Mouse (Mus musculus) heart, embryonic 11.5 days (tissue): ENCODE measurements around the gene Spata5. TPM values are rescaled to one million over a fixed set of nuclear protein-coding genes. Genes with fewer than 3 reads are reported as not detected.

ENCODE experiments used
- ATAC-seq: fragments of 200-750 bp; cut with Nextera tagmentation; replicated peaks from 2 replicates; pipeline ENCODE4 v1.8.0; 2017; ENCODE audit warnings: moderate library complexity; ENCODE audit not compliant: insufficient number of reproducible peaks, low FRiP score, low TSS enrichment
- H3K27ac ChIP-seq: fragments of 300-500 bp; sonication (generic); 2 replicates; pipeline ENCODE4 v1.5.1; 2014; ENCODE audit warnings: mild to moderate bottlenecking, low read depth, low read length
- H3K27me3 ChIP-seq: fragments of 300-500 bp; sonication (generic); 2 replicates; pipeline ENCODE4 v1.6.1; 2014; ENCODE audit warnings: mild to moderate bottlenecking, low read length, mixed read lengths; ENCODE audit not compliant: control insufficient read depth, insufficient read depth
- H3K36me3 ChIP-seq: fragments of 300-500 bp; sonication (generic); 2 replicates; pipeline ENCODE4 v1.6.1; 2014; ENCODE audit warnings: mild to moderate bottlenecking, low read length, moderate library complexity, mixed read lengths; ENCODE audit not compliant: control insufficient read depth, insufficient read depth
- H3K4me1 ChIP-seq: fragments of 300-500 bp; sonication (generic); 2 replicates; pipeline ENCODE4 v1.6.1; 2014; ENCODE audit warnings: low read length; ENCODE audit not compliant: control insufficient read depth, insufficient read depth
- H3K4me2 ChIP-seq: fragments of 300-500 bp; sonication (generic); 2 replicates; pipeline ENCODE4 v1.6.1; 2014; ENCODE audit warnings: mild to moderate bottlenecking, moderate library complexity
- H3K4me3 ChIP-seq: fragments of 300-500 bp; sonication (generic); 2 replicates; pipeline ENCODE4 v1.5.1; 2014; ENCODE audit warnings: low read depth, low read length
- H3K9ac ChIP-seq: fragments of 300-500 bp; sonication (generic); 2 replicates; pipeline ENCODE4 v1.6.1; 2014; ENCODE audit warnings: mild to moderate bottlenecking, low read depth, low read length, moderate library complexity
- H3K9me3 ChIP-seq: fragments of 300-500 bp; sonication (generic); replicated peaks from 2 replicates; pipeline ENCODE4 v1.6.1; 2016; ENCODE audit warnings: low read length; ENCODE audit not compliant: control insufficient read depth
- whole genome bisulfite sequencing: fragments of 180-500 bp; shearing (Covaris S2); extraction: QIAGEN DNeasy Blood & Tissue Kit; methylation state at CpG from one replicate; pipeline ENCODE4 v1.1.7; 2014; ENCODE audit not compliant: insufficient replicate concordance; 5-methylcytosine and 5-hydroxymethylcytosine counted together
- polyA plus RNA-seq: library from polyadenylated mRNA; unstranded; fragments of >200 nt; fragmentation: Nextera tagmentation; extraction: Ambion mirVana; gene quantifications from 2 replicates; pipeline ENCODE4 v1.2.1, GENCODE M21; 2014

Spata5 gene
- polyA plus RNA-seq, 1 experiment from 2014 or later: 27.8 TPM

DNA sequence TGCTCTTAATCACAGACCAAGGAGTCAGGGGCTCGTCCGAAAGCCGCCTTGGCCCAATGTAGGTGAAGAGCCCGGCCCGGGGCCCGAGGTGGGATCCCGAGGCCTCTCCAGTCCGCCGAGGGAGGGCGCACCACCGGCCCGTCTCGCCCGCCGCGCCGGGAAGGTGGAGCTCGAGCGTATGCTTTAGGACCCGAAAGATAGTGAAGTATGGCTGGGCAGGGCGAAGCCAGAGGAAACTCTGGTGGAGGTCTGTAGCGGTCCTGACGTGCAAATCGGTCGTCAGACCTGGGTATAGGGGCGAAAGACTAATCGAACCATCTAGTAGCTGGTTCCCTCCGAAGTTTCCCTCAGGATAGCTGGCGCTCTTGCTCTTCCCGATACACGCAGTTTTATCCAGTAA, 61.6 kb downstream of the Spata5 start:
- H3K27me3 ChIP-seq: no peaks in the 10 kb centered on the region
- WGBS: 83% methylated on average over 31 of the region's 31 CpGs

DNA sequence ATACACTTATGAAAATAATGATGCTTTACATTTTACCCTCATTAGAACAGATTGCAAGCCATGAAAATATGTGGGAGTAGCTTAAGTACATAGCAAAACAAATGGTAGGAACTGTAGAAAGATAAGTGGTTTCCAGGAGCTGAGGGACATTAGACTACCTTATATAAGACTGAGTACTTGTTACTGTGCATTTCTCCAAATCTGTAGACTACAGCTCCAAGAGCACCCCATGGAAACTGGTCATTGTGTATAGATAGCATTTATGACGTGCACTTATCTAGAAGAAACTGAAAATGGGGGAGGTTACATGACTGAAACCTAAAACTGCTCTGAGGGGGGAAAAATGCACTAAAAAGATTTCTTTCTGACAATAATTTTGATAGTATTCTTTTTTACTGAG, 63.0 kb downstream of the Spata5 start:
- Histone ChIP-seq H3K4me2 (no peak overlapping the region), H3K9me3 (no peaks in the 10 kb centered on the region), H3K4me1 (no peaks in the 10 kb centered on the region), H3K36me3 (no peaks in the 10 kb centered on the region), H3K27ac (no peak overlapping the region), H3K9ac (no peak overlapping the region), H3K27me3 (no peaks in the 10 kb centered on the region), H3K4me3 (no peak overlapping the region)
- 49% methylated on average over 1 of the region's 1 CpGs for WGBS
- ATAC-seq: no peak

More for the DNA sequence above, 61.6 kb downstream of the Spata5 start:
- H3K4me2 ChIP-seq: no peak overlapping the region
- ATAC-seq: no peak
- H3K27ac ChIP-seq: no peak overlapping the region
- no peaks in the 10 kb centered on the region for H3K36me3 ChIP-seq
- H3K9ac ChIP-seq: no peak overlapping the region
- H3K4me1 ChIP-seq: no peaks in the 10 kb centered on the region
- H3K4me3 ChIP-seq: no peak overlapping the region
- H3K9me3 ChIP-seq: no peaks in the 10 kb centered on the region

DNA sequence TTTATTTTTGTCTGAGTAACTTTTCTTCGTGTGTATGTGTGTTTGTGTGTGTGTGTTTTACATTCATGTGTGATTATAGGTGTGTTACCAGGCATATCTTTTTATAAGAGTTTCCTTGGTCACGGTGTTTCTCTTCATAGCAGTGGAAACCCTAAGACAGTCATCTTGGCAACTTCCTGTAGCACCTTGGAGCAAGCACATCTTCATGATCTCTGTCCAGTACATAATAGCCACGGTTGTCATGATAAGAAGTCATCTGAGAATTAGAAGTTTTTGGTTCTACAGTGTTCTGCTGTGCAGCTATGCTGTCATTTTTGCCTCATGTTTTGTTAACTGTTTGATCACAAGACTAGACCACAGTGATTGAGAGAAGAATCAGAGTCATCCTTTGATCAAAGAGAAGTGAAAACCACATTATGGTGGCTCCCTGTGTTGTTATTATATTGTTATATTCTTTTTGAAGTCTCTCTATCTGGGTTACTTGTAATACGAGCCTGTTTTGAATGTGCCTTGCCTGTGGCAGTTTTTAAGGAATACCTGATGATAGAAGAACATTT, 64.1 kb downstream of the Spata5 start:
- no peak overlapping the region for H3K4me3 ChIP-seq
- no peaks in the 10 kb centered on the region for H3K27me3 ChIP-seq
- H3K9me3 ChIP-seq: no peaks in the 10 kb centered on the region
- H3K27ac ChIP-seq: no peak overlapping the region
- H3K36me3 ChIP-seq: no peaks in the 10 kb centered on the region
- WGBS: 82% methylated on average over 4 of the region's 4 CpGs
- no peak overlapping the region for H3K9ac ChIP-seq
- H3K4me1 ChIP-seq: no peaks in the 10 kb centered on the region
- no peak overlapping the region for H3K4me2 ChIP-seq
- ATAC-seq: no peak

DNA sequence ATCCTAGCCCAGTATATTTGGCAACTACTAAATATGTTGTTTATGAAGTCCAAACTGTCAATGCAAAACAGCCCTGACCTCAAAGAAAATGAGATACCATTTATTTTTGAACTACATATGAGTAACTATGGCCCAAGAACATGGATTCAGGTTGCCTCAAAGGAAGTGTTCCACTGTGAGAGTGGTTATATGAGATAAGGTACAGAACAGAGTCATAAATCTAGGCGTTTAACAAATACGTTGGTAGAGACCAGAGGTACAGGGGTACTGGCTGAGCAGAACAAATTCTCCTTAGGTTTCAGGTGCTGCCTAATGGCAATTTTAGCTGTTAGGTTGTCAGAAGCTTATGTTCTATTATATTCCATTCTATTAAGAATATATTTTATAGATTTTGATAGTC, 67.9 kb downstream of the Spata5 start:
- Histone ChIP-seq H3K27ac (no peak overlapping the region), H3K4me2 (no peak overlapping the region), H3K27me3 (no peaks in the 10 kb centered on the region), H3K36me3 (no peaks in the 10 kb centered on the region), H3K4me1 (no peaks in the 10 kb centered on the region), H3K9ac (no peak overlapping the region), H3K9me3 (no peaks in the 10 kb centered on the region), H3K4me3 (no peak overlapping the region)
- 67% methylated on average over 2 of the region's 2 CpGs for WGBS
- ATAC-seq: no peak

DNA sequence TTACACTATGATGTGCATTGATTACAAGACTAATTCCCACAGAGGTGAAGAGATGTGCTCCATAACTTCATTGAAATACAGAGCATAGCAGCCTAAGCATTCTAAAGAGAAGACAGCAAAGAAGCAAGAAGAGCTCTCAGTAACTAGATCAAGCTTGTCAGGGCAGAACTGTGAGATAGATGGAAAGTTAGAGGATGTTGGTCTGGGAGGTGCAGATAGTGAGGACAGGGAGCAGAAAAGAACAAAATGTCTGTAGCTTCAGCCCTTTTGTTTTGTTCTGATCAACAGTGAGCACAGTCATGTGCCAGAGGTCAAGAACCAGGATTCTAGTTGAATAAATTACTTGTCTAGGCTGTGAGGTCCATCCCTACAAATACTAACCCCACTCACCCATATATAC, 68.5 kb downstream of the Spata5 start:
- Histone ChIP-seq H3K27ac (no peak overlapping the region), H3K27me3 (no peaks in the 10 kb centered on the region), H3K9me3 (no peaks in the 10 kb centered on the region), H3K4me1 (no peaks in the 10 kb centered on the region), H3K4me2 (no peak overlapping the region), H3K9ac (no peak overlapping the region), H3K36me3 (no peaks in the 10 kb centered on the region), H3K4me3 (no peak overlapping the region)
- ATAC-seq: no peak

DNA sequence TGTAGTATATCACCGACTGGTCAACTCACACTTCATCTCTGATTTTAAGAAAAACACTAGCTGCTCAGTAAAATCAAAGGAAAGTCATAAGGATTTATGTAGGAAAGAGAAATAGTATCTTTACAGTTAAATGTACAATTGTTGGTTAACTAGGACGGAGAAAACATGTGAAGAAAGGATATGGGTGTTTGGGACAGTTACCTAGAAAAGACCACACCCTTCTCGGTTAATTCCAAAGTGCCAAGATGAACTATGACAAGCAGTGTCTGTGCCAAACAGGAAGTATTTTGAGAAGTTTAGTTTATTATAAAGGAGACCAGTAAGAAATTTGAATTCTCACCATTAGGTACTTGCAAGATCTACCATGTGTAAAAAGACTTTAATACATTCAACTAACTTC, 70.3 kb downstream of the Spata5 start:
- no peaks in the 10 kb centered on the region for H3K36me3 ChIP-seq
- H3K4me3 ChIP-seq: no peak overlapping the region
- H3K9me3 ChIP-seq: no peaks in the 10 kb centered on the region
- WGBS: 84% methylated on average over 3 of the region's 3 CpGs
- H3K27me3 ChIP-seq: no peaks in the 10 kb centered on the region
- no peak overlapping the region for H3K4me2 ChIP-seq
- H3K9ac ChIP-seq: no peak overlapping the region
- H3K27ac ChIP-seq: no peak overlapping the region
- ATAC-seq: no peak
- no peaks in the 10 kb centered on the region for H3K4me1 ChIP-seq

DNA sequence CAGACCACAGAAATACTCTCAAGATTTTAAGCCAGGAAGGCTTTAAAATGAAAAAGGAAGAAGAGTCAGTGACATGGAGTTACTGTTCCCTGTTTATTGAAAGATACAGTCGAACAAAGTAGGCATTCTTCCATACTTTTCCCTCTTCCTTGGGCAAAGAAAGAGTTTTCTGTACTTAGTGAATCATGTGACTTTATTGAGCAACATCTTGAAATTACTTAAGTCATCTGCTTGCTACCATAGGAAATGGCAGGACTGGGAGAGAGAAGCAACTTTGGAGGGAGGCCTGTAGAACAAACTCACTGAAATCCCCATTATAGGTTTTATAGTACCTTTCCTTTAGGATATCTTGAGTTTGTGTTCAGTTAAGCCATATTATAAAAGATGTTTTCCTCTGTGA, 81.2 kb downstream of the Spata5 start:
- ATAC-seq: no peak
- Histone ChIP-seq H3K9ac (no peak overlapping the region), H3K27me3 (no peaks in the 10 kb centered on the region), H3K4me3 (no peak overlapping the region), H3K27ac (no peak overlapping the region), H3K4me2 (no peak overlapping the region), H3K4me1 (peaks cover 3% of the 10 kb centered on the region; the same call in 1 of the 2 replicates), H3K9me3 (no peaks in the 10 kb centered on the region), H3K36me3 (no peaks in the 10 kb centered on the region)
- 79% methylated on average over 1 of the region's 1 CpGs for WGBS

DNA sequence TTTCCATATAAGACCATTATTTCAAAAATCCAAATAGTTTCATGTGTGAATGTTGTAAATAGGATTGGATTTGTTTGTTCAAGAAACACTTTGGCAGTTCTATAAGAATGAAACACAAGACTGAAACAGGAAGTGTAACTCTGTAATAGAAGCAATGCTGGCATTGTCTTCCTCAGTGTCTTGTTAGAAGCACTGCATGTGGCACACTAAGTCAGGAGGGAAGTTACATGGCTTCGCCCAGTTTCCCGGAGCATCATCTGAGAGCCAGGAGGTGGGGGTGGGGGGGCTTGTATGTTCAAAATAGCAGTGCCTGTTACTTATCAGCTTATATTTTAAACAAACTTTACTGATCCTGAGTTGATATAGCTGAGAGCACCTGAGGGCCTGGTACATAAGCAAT, 82.9 kb downstream of the Spata5 start:
- H3K4me2 ChIP-seq: no peak overlapping the region
- H3K9ac ChIP-seq: no peak overlapping the region
- 80% methylated on average over 2 of the region's 2 CpGs for WGBS
- H3K27ac ChIP-seq: no peak overlapping the region
- no peaks in the 10 kb centered on the region for H3K27me3 ChIP-seq
- no peak for ATAC-seq
- peaks cover 3% of the 10 kb centered on the region; the same call in 1 of the 2 replicates for H3K4me1 ChIP-seq
- no peaks in the 10 kb centered on the region for H3K9me3 ChIP-seq
- no peak overlapping the region for H3K4me3 ChIP-seq
- H3K36me3 ChIP-seq: no peaks in the 10 kb centered on the region

DNA sequence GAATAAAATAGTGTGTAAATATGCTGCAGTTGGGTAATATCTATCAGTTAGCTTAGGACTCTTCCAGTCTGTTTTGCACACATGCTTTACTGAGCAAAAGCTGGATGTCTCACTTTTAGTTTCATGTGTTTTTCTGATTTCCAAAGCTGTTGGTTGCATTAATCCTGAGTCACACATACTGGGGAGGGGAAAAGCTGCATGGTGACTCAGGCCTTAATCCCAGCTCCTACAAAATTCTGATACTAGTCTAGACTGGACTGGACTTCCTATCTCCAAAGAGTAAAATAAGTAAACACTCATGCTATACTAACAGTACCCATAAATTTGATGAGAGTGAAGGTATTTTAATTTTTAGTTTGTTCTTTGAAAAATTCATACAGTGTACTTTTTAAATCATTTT, 84.2 kb downstream of the Spata5 start:
- no peak for ATAC-seq
- Histone ChIP-seq H3K4me1 (peaks cover 3% of the 10 kb centered on the region; the same call in 1 of the 2 replicates), H3K27me3 (no peaks in the 10 kb centered on the region), H3K4me3 (no peak overlapping the region), H3K9me3 (no peaks in the 10 kb centered on the region), H3K27ac (no peak overlapping the region), H3K4me2 (no peak overlapping the region), H3K36me3 (no peaks in the 10 kb centered on the region), H3K9ac (no peak overlapping the region)
